Mouse (Mus musculus) brain, adult 2 months (tissue): ENCODE measurements at regions not wholly inside any gene's neighbourhood (a gene's known extent, or its start where the extent isn't known, plus 50 kb on each side); places are given as distances from the start of the nearest gene placed in this dataset.
A peak's percentile ranks its signal among the peaks of the same experiment; 100 is the strongest.
"Not testable (repeated sequence)": the region's sequence is repeated elsewhere in the genome, so short reads cannot be mapped to it uniquely, and the experiment has no call there.

Experiments
- DNase-seq: peaks from one replicate; pipeline ENCODE4 v3.0.0; 2011; ENCODE audit warnings: low read depth, low spot score

GRCm38 (mm10) chr17:52351293-52351692 is 251.2 kb upstream of the Kcnh8 start:
- peak; percentile 74 for DNase-seq

- DNase-seq = no peak
These were observed 251.8 kb upstream of the Kcnh8 start for GRCm38 (mm10) chr17:52350696-52351095.

GRCm38 (mm10) chr17:52349872-52350271 is 252.6 kb upstream of the Kcnh8 start:
- DNase-seq = no peak

GRCm38 (mm10) chr17:52348481-52349083 is 253.9 kb upstream of the Kcnh8 start:
- peak; percentile 72 for DNase-seq

- DNase-seq = peak; percentile 21
These were observed 281.9 kb upstream of the Kcnh8 start for GRCm38 (mm10) chr17:52320586-52320985.

- no peak for DNase-seq
These were observed 285.5 kb upstream of the Kcnh8 start for GRCm38 (mm10) chr17:52316976-52317375.

- no peak for DNase-seq
These were observed 286.6 kb upstream of the Kcnh8 start for GRCm38 (mm10) chr17:52315879-52316278.

- not testable (repeated sequence) for DNase-seq
These were observed 287.1 kb upstream of the Kcnh8 start for GRCm38 (mm10) chr17:52315456-52315855.

- DNase-seq = no peak
These were observed 290.5 kb upstream of the Kcnh8 start for GRCm38 (mm10) chr17:52312043-52312442.

- DNase-seq = no peak
These were observed 293.7 kb upstream of the Kcnh8 start for GRCm38 (mm10) chr17:52308789-52309188.

- DNase-seq = no peak
These were observed 298.4 kb upstream of the Kcnh8 start for GRCm38 (mm10) chr17:52304133-52304532.

- no peak for DNase-seq
These were observed 299.2 kb upstream of the Kcnh8 start for GRCm38 (mm10) chr17:52303320-52303719.

GRCm38 (mm10) chr17:52299769-52300168 is 302.7 kb upstream of the Kcnh8 start:
- DNase-seq = no peak

- DNase-seq = peak; percentile 7
These were observed 317.1 kb upstream of the Kcnh8 start for GRCm38 (mm10) chr17:52285392-52285791.

- DNase-seq = no peak
These were observed 320.2 kb upstream of the Kcnh8 start for GRCm38 (mm10) chr17:52282264-52282663.

- no peak for DNase-seq
These were observed 324.0 kb upstream of the Kcnh8 start for GRCm38 (mm10) chr17:52278523-52278922.

GRCm38 (mm10) chr17:52268792-52269191 is 333.7 kb upstream of the Kcnh8 start:
- no peak for DNase-seq

- peak; percentile 66 for DNase-seq
These were observed 351.2 kb upstream of the Kcnh8 start for GRCm38 (mm10) chr17:52251284-52251683.

- no peak for DNase-seq
These were observed 376.9 kb upstream of the Kcnh8 start for GRCm38 (mm10) chr17:52225584-52225983.

- DNase-seq = peak; percentile 13
These were observed 382.1 kb upstream of the Kcnh8 start for GRCm38 (mm10) chr17:52220422-52220821.

GRCm38 (mm10) chr17:52217411-52217810 is 384.3 kb upstream of the Satb1 start:
- no peak for DNase-seq

GRCm38 (mm10) chr17:52212944-52213343 is 379.9 kb upstream of the Satb1 start:
- no peak for DNase-seq

GRCm38 (mm10) chr17:52210483-52210882 is 377.4 kb upstream of the Satb1 start:
- DNase-seq = peak; percentile 49

GRCm38 (mm10) chr17:52197731-52198130 is 364.6 kb upstream of the Satb1 start:
- no peak for DNase-seq
